Mouse (Mus musculus): ENCODE measurements around the gene Fbln1.

DNA sequence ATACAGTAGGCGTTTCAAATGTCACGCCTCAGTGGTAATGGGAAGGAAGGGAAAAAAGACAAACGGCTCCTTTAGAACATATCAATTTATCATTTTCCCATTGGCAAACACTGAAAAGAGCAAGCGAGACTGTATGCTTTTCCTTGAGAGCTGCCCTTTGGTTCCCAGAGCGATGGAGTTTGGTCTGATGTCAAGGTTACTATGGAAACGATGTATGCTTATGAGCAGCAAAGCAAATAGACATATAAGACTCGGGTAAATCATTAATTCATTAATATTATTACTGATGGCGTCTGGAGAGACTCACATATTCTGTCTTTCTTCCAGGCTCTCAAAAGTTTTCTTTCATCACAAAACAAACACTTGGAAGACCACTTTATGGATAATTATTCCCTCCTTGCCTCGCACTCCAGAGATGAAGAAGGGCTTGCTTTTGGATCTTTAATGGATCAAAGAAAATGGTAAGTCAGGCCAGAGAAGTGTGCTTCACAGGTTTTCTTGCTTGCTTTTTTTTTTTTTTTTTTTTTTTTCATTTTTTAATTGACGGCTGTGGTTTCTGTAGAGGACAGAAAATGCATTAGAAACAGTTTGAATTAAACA, 105.4 kb downstream of the Fbln1 start:
- no peak for TF ChIP-seq CTCF (IDR thresholded peaks at IDR 0.05; ENCODE audit: extremely low read depth, insufficient read depth, low read length)
- no peak for TF ChIP-seq POLR2A (IDR thresholded peaks at IDR 0.05; ENCODE audit: extremely low read depth, insufficient read depth, low read length)

Measured in cortical plate, adult 2 months (tissue).